Mouse (Mus musculus): ENCODE measurements around the gene Plcb3.

GRCm38 (mm10) chr19:6912205-6912970 lies 63.9 kb downstream of the Plcb3 start:
- TF ChIP-seq CTCF (IDR thresholded peaks at IDR 0.05; ENCODE audit: low read depth, low read length) (no peak), GATA1 (IDR thresholded peaks at IDR 0.05; ENCODE audit: borderline replicate concordance, low read length) (no peak), POLR2AphosphoS5 (IDR thresholded peaks at IDR 0.05; ENCODE audit: insufficient replicate concordance, low read depth, low read length) (no peak), TAL1 (conservative IDR thresholded peaks at IDR 0.05; ENCODE audit: low read depth, low read length) (no peak)
